Mouse (Mus musculus) lung, adult 2 months (tissue): ENCODE data around the gene Adat1.

Experiments
- CTCF ChIP-seq: fragments of 200-500 bp; IDR thresholded peaks from 2 replicates; pipeline ENCODE4 v1.5.1; 2011; ENCODE audit warnings: mild to moderate bottlenecking, low read length, control low read depth; ENCODE audit not compliant: insufficient read depth
- POLR2A ChIP-seq: fragments of 200-500 bp; IDR thresholded peaks from 2 replicates; pipeline ENCODE4 v1.6.1; 2011; ENCODE audit warnings: low read depth, mild to moderate bottlenecking, control low read depth, low read length, borderline replicate concordance; ENCODE audit errors: extremely low read depth

GRCm38 (mm10) chr8:111989911-111990310 is 2.2 kb downstream of the Adat1 start:
- TF ChIP-seq CTCF (peak; percentile 88), POLR2A (no peak)
